Mouse (Mus musculus) myocyte (in vitro differentiated cells): ENCODE measurements at regions not wholly inside any gene's neighbourhood (a gene's known extent, or its start where the extent isn't known, plus 50 kb on each side); places are given as distances from the start of the nearest gene placed in this dataset.

Source experiments
- H3K27me3 ChIP-seq: one replicate; pipeline ENCODE4 v1.6.1; 2011; ENCODE audit not compliant: control insufficient read depth, insufficient read depth, insufficient read length
- H3K36me3 ChIP-seq: one replicate; pipeline ENCODE4 v1.6.1; 2011; ENCODE audit not compliant: control insufficient read depth, insufficient read depth
- H3K4me2 ChIP-seq: one replicate; pipeline ENCODE4 v1.6.1; 2011; ENCODE audit warnings: low read depth, control low read depth
- H3K4me3 ChIP-seq: one replicate; pipeline ENCODE4 v1.5.1; 2011; ENCODE audit warnings: mild to moderate bottlenecking, control low read depth, moderate library complexity
- H3K79me2 ChIP-seq: one replicate; pipeline ENCODE4 v1.6.1; 2011; ENCODE audit not compliant: control insufficient read depth, insufficient read depth
- H3ac ChIP-seq: one replicate; pipeline ENCODE4 v1.6.1; 2011; ENCODE audit not compliant: control insufficient read depth, insufficient read length
- CEBPB ChIP-seq: IDR thresholded peaks from 2 replicates; pipeline ENCODE4 v1.6.1; 2011; ENCODE audit warnings: mild to moderate bottlenecking, moderate library complexity; ENCODE audit not compliant: poor library complexity, insufficient read depth, severe bottlenecking
- E2F4 ChIP-seq: IDR thresholded peaks from one replicate; pipeline ENCODE4 v1.6.1; 2011; ENCODE audit warnings: mild to moderate bottlenecking, control low read depth, moderate library complexity; ENCODE audit not compliant: insufficient read depth
- MAX ChIP-seq: IDR thresholded peaks from one replicate; pipeline ENCODE4 v1.6.1; 2011; ENCODE audit warnings: low read depth, mild to moderate bottlenecking, control low read depth
- MYOD1 ChIP-seq, 3 experiments: IDR thresholded peaks; one replicate each; pipeline ENCODE4 v1.6.1; 2011; ENCODE audit warnings: control low read depth in 2 of 3, low read depth in 2 of 3, mild to moderate bottlenecking in 2 of 3, moderate library complexity in 1 of 3; ENCODE audit not compliant: insufficient read length in 2 of 3, control insufficient read depth in 1 of 3
- MYOG ChIP-seq, 3 experiments: IDR thresholded peaks; one replicate each; pipeline ENCODE4 v1.6.1; 2011; ENCODE audit warnings: control low read depth in 2 of 3, low read depth in 2 of 3, mild to moderate bottlenecking in 2 of 3; ENCODE audit not compliant: insufficient read length in 2 of 3, control insufficient read depth in 1 of 3, insufficient read depth in 1 of 3
- POLR2A ChIP-seq: IDR thresholded peaks from one replicate; pipeline ENCODE4 v1.6.1; 2011; ENCODE audit warnings: low read depth, mild to moderate bottlenecking, control low read depth, moderate library complexity; ENCODE audit not compliant: insufficient read length
- POLR2AphosphoS2 ChIP-seq: IDR thresholded peaks from one replicate; pipeline ENCODE4 v1.6.1; 2011; ENCODE audit warnings: low read depth, control low read depth; ENCODE audit not compliant: insufficient read length
- REST ChIP-seq: IDR thresholded peaks from one replicate; pipeline ENCODE4 v1.6.1; 2011; ENCODE audit warnings: mild to moderate bottlenecking, control low read depth, moderate library complexity; ENCODE audit not compliant: insufficient read depth, insufficient read length
- SRF ChIP-seq: IDR thresholded peaks from one replicate; pipeline ENCODE4 v1.6.1; 2011; ENCODE audit warnings: low read depth; ENCODE audit not compliant: control insufficient read depth, insufficient read length
- TCF12 ChIP-seq: IDR thresholded peaks from one replicate; pipeline ENCODE4 v1.6.1; 2011; ENCODE audit warnings: mild to moderate bottlenecking, control low read depth; ENCODE audit not compliant: poor library complexity, insufficient read depth, severe bottlenecking
- TCF3 ChIP-seq: IDR thresholded peaks from one replicate; pipeline ENCODE4 v1.6.1; 2011; ENCODE audit warnings: low read depth, control low read depth; ENCODE audit not compliant: insufficient read length
- USF1 ChIP-seq: IDR thresholded peaks from one replicate; pipeline ENCODE4 v1.6.1; 2011; ENCODE audit warnings: low read depth, mild to moderate bottlenecking, control low read depth, moderate library complexity

- H3ac ChIP-seq, result no peak overlapping the region
- no peak overlapping the region for H3K4me2 ChIP-seq
- no peaks in the 10 kb centered on the region for H3K79me2 ChIP-seq
- TF ChIP-seq POLR2A (no peak), SRF (no peak), TCF3 (no peak), TCF12 (no peak), REST (no peak), USF1 (no peak), CEBPB (no peak), MYOD1 (IDR thresholded peaks at IDR 0.05; ENCODE audit: control insufficient read depth in 1 of 3, insufficient read length in 2 of 3, low read depth in 2 of 3) (no peak)
- H3K36me3 ChIP-seq, result no peaks in the 10 kb centered on the region
- no peak overlapping the region for H3K4me3 ChIP-seq
- H3K27me3 ChIP-seq, result no peaks in the 10 kb centered on the region
Observed at GRCm38 (mm10) chr5:133047456-133047855, 504.3 kb upstream of the Auts2 start.

- no peaks in the 10 kb centered on the region for H3K27me3 ChIP-seq
- H3K36me3 ChIP-seq, result no peaks in the 10 kb centered on the region
- H3K4me2 ChIP-seq, result no peak overlapping the region
- no peak overlapping the region for H3K4me3 ChIP-seq
- no peak overlapping the region for H3ac ChIP-seq
- TF ChIP-seq E2F4 (no peak), TCF12 (no peak), SRF (no peak), USF1 (no peak), REST (no peak), CEBPB (no peak), TCF3 (no peak), MYOG (IDR thresholded peaks at IDR 0.05; ENCODE audit: control insufficient read depth in 1 of 3, insufficient read depth in 1 of 3, insufficient read length in 2 of 3, low read depth in 2 of 3) (no peak), POLR2AphosphoS2 (no peak), POLR2A (no peak), MAX (no peak), MYOD1 (IDR thresholded peaks at IDR 0.05; ENCODE audit: control insufficient read depth in 1 of 3, insufficient read length in 2 of 3, low read depth in 2 of 3) (no peak)
- no peaks in the 10 kb centered on the region for H3K79me2 ChIP-seq
Observed at GRCm38 (mm10) chr5:133045637-133046036, 502.5 kb upstream of the Auts2 start.

GRCm38 (mm10) chr5:133027590-133027989 is 484.4 kb upstream of the Auts2 start:
- no peak for TF ChIP-seq TCF3
- no peak for TF ChIP-seq CEBPB
- TF ChIP-seq SRF, result no peak
- TF ChIP-seq POLR2AphosphoS2, result no peak
- no peak for TF ChIP-seq MAX
- TF ChIP-seq REST, result no peak
- no peaks in the 10 kb centered on the region for H3K27me3 ChIP-seq
- no peak overlapping the region for H3K4me3 ChIP-seq
- no peaks in the 10 kb centered on the region for H3K36me3 ChIP-seq
- no peak overlapping the region for H3K4me2 ChIP-seq
- no peak overlapping the region for H3ac ChIP-seq
- no peaks in the 10 kb centered on the region for H3K79me2 ChIP-seq

- Histone ChIP-seq H3K4me3 (no peak overlapping the region), H3K4me2 (no peak overlapping the region), H3K36me3 (no peaks in the 10 kb centered on the region), H3K79me2 (no peaks in the 10 kb centered on the region), H3ac (no peak overlapping the region), H3K27me3 (no peaks in the 10 kb centered on the region)
- TF ChIP-seq USF1, result no peak
- TF ChIP-seq REST, result no peak
- no peak for TF ChIP-seq POLR2A
- no peak for TF ChIP-seq MAX
- no peak for TF ChIP-seq SRF
- no peak for TF ChIP-seq MYOG (IDR thresholded peaks at IDR 0.05; ENCODE audit: control insufficient read depth in 1 of 3, insufficient read depth in 1 of 3, insufficient read length in 2 of 3, low read depth in 2 of 3)
- no peak for TF ChIP-seq TCF3
Observed at GRCm38 (mm10) chr5:133025121-133025520, 482.0 kb upstream of the Auts2 start.

- no peak overlapping the region for H3ac ChIP-seq
Observed at GRCm38 (mm10) chr5:133020821-133021220, 477.7 kb upstream of the Auts2 start.

More at GRCm38 (mm10) chr5:133020821-133021220, 477.7 kb upstream of the Auts2 start:
- Histone ChIP-seq H3K36me3 (no peaks in the 10 kb centered on the region), H3K4me3 (no peak overlapping the region), H3K4me2 (no peak overlapping the region), H3K27me3 (no peaks in the 10 kb centered on the region), H3K79me2 (no peaks in the 10 kb centered on the region)
- TF ChIP-seq SRF (no peak), POLR2AphosphoS2 (no peak), USF1 (no peak), MYOG (IDR thresholded peaks at IDR 0.05; ENCODE audit: control insufficient read depth in 1 of 3, insufficient read depth in 1 of 3, insufficient read length in 2 of 3, low read depth in 2 of 3) (no peak), POLR2A (no peak), CEBPB (no peak), TCF12 (no peak), TCF3 (no peak), MAX (no peak), E2F4 (no peak), REST (no peak), MYOD1 (IDR thresholded peaks at IDR 0.05; ENCODE audit: control insufficient read depth in 1 of 3, insufficient read length in 2 of 3, low read depth in 2 of 3) (no peak)
